17 mouse cellular contexts compared by ENCODE assay signal in the genomic region with DNA sequence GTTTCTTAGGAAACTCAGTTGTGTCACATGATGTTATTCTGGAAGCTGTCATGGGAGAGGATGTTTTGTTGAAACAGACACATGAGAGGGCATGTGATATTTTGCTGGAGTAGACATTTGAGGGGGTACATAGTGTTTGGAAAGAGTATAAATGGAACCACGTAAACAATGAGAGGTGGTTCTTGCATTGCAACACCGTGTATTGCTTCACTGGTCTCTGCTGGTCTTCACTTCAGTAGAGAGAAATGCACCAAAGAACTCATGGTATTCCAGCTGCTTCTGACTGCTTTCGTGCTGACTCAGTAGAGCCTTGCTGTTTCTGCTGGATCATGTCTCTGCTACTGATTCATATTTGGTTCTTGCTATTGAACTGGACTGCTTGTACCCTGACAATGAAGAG.
"Had no signal": no experiment of that assay in that cellular context is flagged by ENCODE, and none has a peak within 500 bp of the region (broad histone marks: within the 10 kb centered on the region; RNA-seq: fewer than 3 reads in every experiment).

No protein-coding gene starts in this region.

- H3K4me3 ChIP-seq: limb, embryonic 15.5 days; liver, embryonic 13.5 days; megakaryocyte, embryonic 14.5 days; neural tube, embryonic 13.5 days; stomach, embryonic 15.5 days had no signal

- H3K4me1 ChIP-seq: liver, embryonic 13.5 days; megakaryocyte, embryonic 14.5 days; neural tube, embryonic 13.5 days; stomach, embryonic 15.5 days had no signal

- H3K9ac ChIP-seq: limb, embryonic 15.5 days; liver, embryonic 13.5 days; neural tube, embryonic 13.5 days; stomach, embryonic 15.5 days had no signal

- H3K27ac ChIP-seq: limb, embryonic 15.5 days; liver, embryonic 13.5 days; neural tube, embryonic 13.5 days; stomach, embryonic 15.5 days had no signal

- H3K4me2 ChIP-seq: limb, embryonic 15.5 days; liver, embryonic 13.5 days; midbrain, embryonic 11.5 days; neural tube, embryonic 13.5 days; stomach, embryonic 15.5 days had no signal

- H3K27me3 ChIP-seq: limb, embryonic 15.5 days; liver, embryonic 13.5 days; megakaryocyte, embryonic 14.5 days; neural tube, embryonic 13.5 days; stomach, embryonic 15.5 days had no signal

- H3K36me3 ChIP-seq: limb, embryonic 15.5 days; liver, embryonic 13.5 days; neural tube, embryonic 13.5 days; stomach, embryonic 15.5 days had no signal

- ATAC-seq: intestine, postnatal 0 days; midbrain, embryonic 16.5 days had no signal

- DNase-seq: kidney, adult 8-10 months; kidney, postnatal 25 days; layer of hippocampus, adult 9-11 months; layer of hippocampus, postnatal 36 days; liver, embryonic 13.5 days; lung, adult 18-20 months; retina, postnatal 1 day; right cerebral cortex, postnatal 4 days; thymus, adult 2 months; thymus, postnatal 25 days had no signal

- H3K9me3 ChIP-seq: limb, embryonic 15.5 days; liver, embryonic 13.5 days; megakaryocyte, embryonic 14.5 days; neural tube, embryonic 13.5 days; stomach, embryonic 15.5 days had no signal
